Mouse (Mus musculus) cortical plate, adult 2 months (tissue): ENCODE results near the gene Mcrip1.

Source experiments
- CTCF ChIP-seq: fragments of 200-500 bp; IDR thresholded peaks from 2 replicates; pipeline ENCODE4 v1.5.1; 2011; ENCODE audit warnings: mild to moderate bottlenecking, control low read depth, low read length; ENCODE audit not compliant: insufficient read depth; ENCODE audit errors: extremely low read depth
- POLR2A ChIP-seq: fragments of 200-500 bp; IDR thresholded peaks from 2 replicates; pipeline ENCODE4 v1.6.1; 2011; ENCODE audit warnings: mild to moderate bottlenecking, low read length, control low read depth; ENCODE audit not compliant: insufficient read depth; ENCODE audit errors: extremely low read depth

DNA sequence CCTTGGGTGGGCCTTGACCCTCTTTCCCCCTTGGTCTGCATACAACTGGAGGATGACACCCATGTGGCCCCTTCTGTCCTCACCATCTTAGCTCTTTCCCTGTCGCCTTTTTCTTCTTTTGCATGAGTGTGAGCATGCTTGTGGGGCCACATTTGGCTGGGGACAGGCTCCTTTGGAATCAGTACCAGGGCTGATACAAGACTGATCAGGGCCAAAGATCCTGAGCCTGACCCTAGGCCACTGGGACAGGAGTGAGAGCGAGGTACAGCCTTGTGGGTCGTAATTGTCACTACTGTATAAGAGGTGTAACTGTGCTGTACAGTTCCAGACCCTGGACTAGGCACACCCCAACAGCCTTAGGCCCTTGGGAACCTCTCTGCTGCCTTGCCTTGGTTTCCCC, 55.6 kb downstream of the Mcrip1 start:
- no peak for TF ChIP-seq CTCF
- TF ChIP-seq POLR2A = no peak
